Mouse (Mus musculus) stomach, postnatal 0 days (tissue): ENCODE data around the gene Coro1a. TPM values are rescaled to one million over a fixed set of nuclear protein-coding genes. Genes with fewer than 3 reads are reported as not detected.

ENCODE experiments used
- ATAC-seq: fragments of 200-750 bp; cut with Nextera tagmentation; 2 replicates; pipeline ENCODE4 v1.8.0; 2017; ENCODE audit not compliant: low FRiP score, low TSS enrichment
- DNase-seq: peaks from one replicate; pipeline ENCODE4 v3.0.0-alpha.2; 2016; ENCODE audit warnings: low spot score
- H3K27ac ChIP-seq: fragments of 300-500 bp; sonication (generic); replicated peaks from 2 replicates; pipeline ENCODE4 v1.5.1; 2014; ENCODE audit warnings: mild to moderate bottlenecking, control low read depth
- H3K27me3 ChIP-seq: fragments of 300-500 bp; sonication (generic); 2 replicates; pipeline ENCODE4 v1.6.1; 2014; ENCODE audit warnings: low read length; ENCODE audit not compliant: control insufficient read depth, insufficient read depth
- H3K36me3 ChIP-seq: fragments of 300-500 bp; sonication (generic); 2 replicates; pipeline ENCODE4 v1.6.1; 2014; ENCODE audit warnings: low read length, mixed read lengths; ENCODE audit not compliant: control insufficient read depth, insufficient read depth
- H3K4me1 ChIP-seq: fragments of 300-500 bp; sonication (generic); replicated peaks from 2 replicates; pipeline ENCODE4 v1.6.1; 2014; ENCODE audit warnings: antibody characterized with exemption; ENCODE audit not compliant: control insufficient read depth, insufficient read depth
- H3K4me2 ChIP-seq: fragments of 300-500 bp; sonication (generic); replicated peaks from 2 replicates; pipeline ENCODE4 v1.6.1; 2014; ENCODE audit warnings: low read depth, mild to moderate bottlenecking, control low read depth, moderate library complexity
- H3K4me3 ChIP-seq: fragments of 300-500 bp; sonication (generic); 2 replicates; pipeline ENCODE4 v1.5.1; 2014; ENCODE audit warnings: low read depth, low read length, control low read depth
- H3K9ac ChIP-seq: fragments of 300-500 bp; sonication (generic); 2 replicates; pipeline ENCODE4 v1.6.1; 2014; ENCODE audit warnings: mild to moderate bottlenecking, low read length, control low read depth, mixed read lengths
- H3K9me3 ChIP-seq: fragments of 300-500 bp; sonication (generic); 2 replicates; pipeline ENCODE4 v1.6.1; 2016; ENCODE audit warnings: low read length; ENCODE audit not compliant: control insufficient read depth
- CTCF ChIP-seq: IDR thresholded peaks from 2 replicates; pipeline ENCODE4 v1.5.1; 2016; ENCODE audit warnings: antibody characterized with exemption, low read depth, mild to moderate bottlenecking, moderate library complexity
- EP300 ChIP-seq: optimal IDR thresholded peaks from 2 replicates; pipeline ENCODE3; 2016; ENCODE audit warnings: antibody characterized with exemption
- WGBS: fragments of 180-500 bp; shearing (Covaris S2); extraction: QIAGEN DNeasy Blood & Tissue Kit; methylation state at CpG from one replicate; pipeline ENCODE4 v1.1.7; 2014; 5-methylcytosine and 5-hydroxymethylcytosine counted together
- polyA plus RNA-seq: library from polyadenylated mRNA; unstranded; fragments of >200 nt; fragmentation: Nextera tagmentation; extraction: Ambion mirVana; gene quantifications from 2 replicates; pipeline ENCODE4 v1.2.1, GENCODE M21; 2015

The Coro1a gene
- polyA plus RNA-seq, 1 experiment from 2014 or later, result 16.9 TPM

GRCm38 (mm10) chr7:126676207-126676606 is 31.4 kb downstream of the Coro1a start, which contains the start of gene Sult1a1:
Gene Sult1a1 (minus strand): TSS chr7:126676432.
- 30% methylated on average over 1 of the region's 1 CpGs for WGBS
- H3K36me3 ChIP-seq, result peaks cover 8% of the 10 kb centered on the region; the same call in 1 of the 2 replicates
- TF ChIP-seq EP300 (no peak), CTCF (no peak)
- H3K4me1 ChIP-seq, result 0 out of 2 replicates have a peak, but pooled peaks cover 4% of the 10 kb centered on the region
- H3K9me3 ChIP-seq, result no peaks in the 10 kb centered on the region
- peak within 1 kb of the TSS; percentile 18; the same call in 1 of the 2 replicates for H3K4me3 ChIP-seq
- DNase-seq (peak; percentile 34), ATAC-seq (peak; percentile 52; the same call in 1 of the 2 replicates)
- no peaks in the 10 kb centered on the region for H3K27me3 ChIP-seq
- H3K9ac ChIP-seq, result peak within 1 kb of the TSS; percentile 41; the same call in 1 of the 2 replicates
- peak within 1 kb of the TSS; percentile 41 for H3K4me2 ChIP-seq
- peak within 1 kb of the TSS; percentile 85 for H3K27ac ChIP-seq

GRCm38 (mm10) chr7:126675104-126675503 is 32.5 kb downstream of the Coro1a start:
- ATAC-seq, result no peak
- no peak for DNase-seq
- Histone ChIP-seq H3K4me3 (no peak overlapping the region), H3K4me1 (0 out of 2 replicates have a peak, but pooled peaks cover 4% of the 10 kb centered on the region), H3K9me3 (no peaks in the 10 kb centered on the region), H3K27me3 (no peaks in the 10 kb centered on the region), H3K4me2 (no peak overlapping the region; the same call in 1 of the 2 replicates), H3K27ac (no peak overlapping the region), H3K9ac (no peak overlapping the region), H3K36me3 (peaks cover 8% of the 10 kb centered on the region; the same call in 1 of the 2 replicates)
- TF ChIP-seq EP300 (no peak), CTCF (no peak)
- WGBS, result 93% methylated on average over 8 of the region's 8 CpGs

DNA sequence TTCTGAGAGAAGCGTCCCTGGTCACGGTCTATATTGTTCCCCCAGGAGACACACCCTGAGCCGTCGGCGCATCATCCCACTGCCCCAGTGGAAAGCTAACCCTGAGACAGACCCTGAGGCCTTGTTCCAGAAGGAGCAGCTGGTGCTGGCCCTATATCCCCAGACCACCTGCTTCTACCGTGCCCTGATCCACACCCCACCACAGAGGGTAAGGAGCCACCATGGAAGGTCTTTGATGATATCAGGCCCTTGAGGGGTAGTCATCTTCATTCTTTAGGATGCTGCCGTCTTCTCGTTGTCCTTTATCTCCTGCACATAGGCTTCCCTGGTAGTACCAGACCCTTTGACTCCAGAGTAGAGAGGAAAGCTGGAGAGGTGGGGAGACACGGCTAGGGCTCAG is 35.5 kb downstream of the Coro1a start:
- Histone ChIP-seq H3K4me3 (no peak overlapping the region), H3K4me1 (0 out of 2 replicates have a peak, but pooled peaks cover 4% of the 10 kb centered on the region), H3K9me3 (no peaks in the 10 kb centered on the region), H3K27me3 (no peaks in the 10 kb centered on the region), H3K27ac (no peak overlapping the region), H3K36me3 (peaks cover 8% of the 10 kb centered on the region; the same call in 1 of the 2 replicates), H3K9ac (no peak overlapping the region), H3K4me2 (no peak overlapping the region)
- DNase-seq (no peak), ATAC-seq (no peak)
- TF ChIP-seq CTCF, result no peak
- no peak for TF ChIP-seq EP300
- 93% methylated on average over 9 of the region's 9 CpGs for WGBS

- DNase-seq (no peak), ATAC-seq (no peak)
- WGBS, result 76% methylated on average over 3 of the region's 3 CpGs
- no peak for TF ChIP-seq CTCF
- TF ChIP-seq EP300, result no peak
- Histone ChIP-seq H3K9ac (no peak overlapping the region), H3K27me3 (no peaks in the 10 kb centered on the region), H3K4me1 (no peaks in the 10 kb centered on the region), H3K4me3 (no peak overlapping the region), H3K4me2 (no peak overlapping the region), H3K27ac (no peak overlapping the region), H3K9me3 (no peaks in the 10 kb centered on the region), H3K36me3 (peaks cover 8% of the 10 kb centered on the region; the same call in 1 of the 2 replicates)
Observed at GRCm38 (mm10) chr7:126670152-126670551, 37.4 kb downstream of the Coro1a start.

DNA sequence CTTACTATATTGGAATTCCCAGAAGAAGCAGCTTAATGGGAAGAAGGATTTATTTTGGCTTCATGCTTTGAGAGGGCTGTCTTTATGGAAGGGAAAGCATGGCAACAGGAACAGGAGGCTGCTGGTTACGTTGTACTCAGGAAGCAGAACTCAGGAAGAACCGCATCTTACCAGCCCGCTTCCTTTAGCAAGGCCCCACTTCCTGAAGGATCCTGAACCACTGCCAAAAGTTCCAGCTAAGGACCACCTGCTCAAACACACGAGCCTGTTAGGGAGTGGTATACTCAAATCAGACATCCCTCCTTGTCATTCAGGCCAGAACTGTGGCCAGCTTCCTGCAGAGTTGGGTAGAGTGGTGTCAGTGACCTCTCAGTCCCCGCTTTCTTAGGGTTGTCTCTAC is 39.1 kb downstream of the Coro1a start:
- peaks cover 8% of the 10 kb centered on the region; the same call in 1 of the 2 replicates for H3K36me3 ChIP-seq
- no peaks in the 10 kb centered on the region for H3K27me3 ChIP-seq
- H3K9me3 ChIP-seq, result no peaks in the 10 kb centered on the region
- no peak overlapping the region for H3K27ac ChIP-seq
- 59% methylated on average over 5 of the region's 5 CpGs for WGBS
- ATAC-seq (no peak), DNase-seq (no peak)
- no peak overlapping the region for H3K4me2 ChIP-seq
- no peaks in the 10 kb centered on the region for H3K4me1 ChIP-seq
- H3K9ac ChIP-seq, result no peak overlapping the region
- no peak for TF ChIP-seq EP300
- no peak overlapping the region for H3K4me3 ChIP-seq

GRCm38 (mm10) chr7:126667495-126668090 is 40.0 kb downstream of the Coro1a start:
- H3K4me1 ChIP-seq, result no peaks in the 10 kb centered on the region
- no peaks in the 10 kb centered on the region for H3K27me3 ChIP-seq
- no peak for ATAC-seq
- TF ChIP-seq EP300, result no peak
- TF ChIP-seq CTCF, result no peak
- DNase-seq, result no peak
- no peak overlapping the region for H3K9ac ChIP-seq
- H3K27ac ChIP-seq, result no peak overlapping the region
- WGBS, result 79% methylated on average over 9 of the region's 9 CpGs
- H3K9me3 ChIP-seq, result no peaks in the 10 kb centered on the region
- peaks cover 3% of the 10 kb centered on the region; the same call in 1 of the 2 replicates for H3K36me3 ChIP-seq
- H3K4me3 ChIP-seq, result no peak overlapping the region
- H3K4me2 ChIP-seq, result no peak overlapping the region
